Mouse (Mus musculus): ENCODE data around the gene Zmynd12. TPM values are rescaled to one million over a fixed set of nuclear protein-coding genes. Genes with fewer than 3 reads are reported as not detected.
A peak's percentile ranks its signal among the peaks of the same experiment; 100 is the strongest.

Gene Zmynd12
- polyA plus RNA-seq, 1 experiment from 2014 or later = 0.27 TPM

- Histone ChIP-seq H3K9me3 (no peaks in the 10 kb centered on the region), H3K27ac (replicated peaks) (peak overlapping the region; percentile 61), H3K36me3 (no peaks in the 10 kb centered on the region), H3K4me2 (replicated peaks) (no peak overlapping the region), H3K27me3 (no peaks in the 10 kb centered on the region), H3K4me1 (peaks cover 7% of the 10 kb centered on the region), H3K4me3 (no peak overlapping the region), H3K9ac (replicated peaks) (no peak overlapping the region)
- WGBS = 65% methylated on average over 5 of the region's 5 CpGs
- peak; percentile 42; the same call in 1 of the 2 replicates for ATAC-seq (replicated peaks)
Measured at GRCm38 (mm10) chr4:119453128-119453527, 30.5 kb downstream of the Zmynd12 start.

GRCm38 (mm10) chr4:119453533-119453932 lies 30.9 kb downstream of the Zmynd12 start:
- ATAC-seq (replicated peaks) = peak; percentile 70

GRCm38 (mm10) chr4:119460296-119460695 lies 37.7 kb downstream of the Zmynd12 start:
- peak; percentile 14; the same call in 1 of the 2 replicates for ATAC-seq (replicated peaks)
- H3K27ac ChIP-seq (replicated peaks) = peak overlapping the region; percentile 96
- peaks cover 44% of the 10 kb centered on the region for H3K4me1 ChIP-seq
- no peak overlapping the region for H3K9ac ChIP-seq (replicated peaks)
- peak overlapping the region; percentile 12 for H3K4me3 ChIP-seq
- H3K4me2 ChIP-seq (replicated peaks) = peak overlapping the region; percentile 33
- H3K9me3 ChIP-seq = no peaks in the 10 kb centered on the region
- no peaks in the 10 kb centered on the region for H3K27me3 ChIP-seq
- no peaks in the 10 kb centered on the region for H3K36me3 ChIP-seq
- 43% methylated on average over 5 of the region's 5 CpGs for WGBS

More at GRCm38 (mm10) chr4:119453533-119453932, 30.9 kb downstream of the Zmynd12 start:
- H3K27me3 ChIP-seq = no peaks in the 10 kb centered on the region
- H3K27ac ChIP-seq (replicated peaks) = peak overlapping the region; percentile 61
- no peak overlapping the region for H3K4me3 ChIP-seq
- H3K36me3 ChIP-seq = no peaks in the 10 kb centered on the region
- peaks cover 7% of the 10 kb centered on the region for H3K4me1 ChIP-seq
- no peaks in the 10 kb centered on the region for H3K9me3 ChIP-seq
- no peak overlapping the region for H3K9ac ChIP-seq (replicated peaks)
- no peak overlapping the region for H3K4me2 ChIP-seq (replicated peaks)
- 12% methylated on average over 6 of the region's 6 CpGs for WGBS

GRCm38 (mm10) chr4:119460728-119461141 lies 38.1 kb downstream of the Zmynd12 start:
- ATAC-seq (replicated peaks) = peak; percentile 91
- H3K27me3 ChIP-seq = no peaks in the 10 kb centered on the region
- H3K27ac ChIP-seq (replicated peaks) = peak overlapping the region; percentile 96
- H3K4me2 ChIP-seq (replicated peaks) = peak overlapping the region; percentile 33
- peak overlapping the region; percentile 12 for H3K4me3 ChIP-seq
- WGBS = 6% methylated on average over 8 of the region's 8 CpGs
- H3K9ac ChIP-seq (replicated peaks) = 0 out of 2 replicates have a peak overlapping the region, but pooled peaks have one; percentile 11
- H3K9me3 ChIP-seq = no peaks in the 10 kb centered on the region
- no peaks in the 10 kb centered on the region for H3K36me3 ChIP-seq
- H3K4me1 ChIP-seq = peaks cover 44% of the 10 kb centered on the region

GRCm38 (mm10) chr4:119462457-119462856 lies 39.8 kb downstream of the Zmynd12 start:
- no peak for ATAC-seq (replicated peaks)
- H3K4me1 ChIP-seq = peaks cover 44% of the 10 kb centered on the region
- no peak overlapping the region for H3K4me3 ChIP-seq
- H3K9ac ChIP-seq (replicated peaks) = no peak overlapping the region
- H3K27me3 ChIP-seq = no peaks in the 10 kb centered on the region
- H3K27ac ChIP-seq (replicated peaks) = peak overlapping the region; percentile 96
- 83% methylated on average over 3 of the region's 3 CpGs for WGBS
- no peaks in the 10 kb centered on the region for H3K9me3 ChIP-seq
- 0 out of 2 replicates have a peak overlapping the region, but pooled peaks have one; percentile 2 for H3K4me2 ChIP-seq (replicated peaks)
- no peaks in the 10 kb centered on the region for H3K36me3 ChIP-seq

GRCm38 (mm10) chr4:119462858-119463755 lies 40.5 kb downstream of the Zmynd12 start:
- no peaks in the 10 kb centered on the region for H3K9me3 ChIP-seq
- H3K4me2 ChIP-seq (replicated peaks) = 0 out of 2 replicates have a peak overlapping the region, but pooled peaks have one; percentile 2
- peak; percentile 62 for ATAC-seq (replicated peaks)
- no peak overlapping the region for H3K9ac ChIP-seq (replicated peaks)
- 23% methylated on average over 11 of the region's 11 CpGs for WGBS
- no peaks in the 10 kb centered on the region for H3K27me3 ChIP-seq
- H3K4me1 ChIP-seq = peaks cover 47% of the 10 kb centered on the region
- H3K4me3 ChIP-seq = no peak overlapping the region
- peak overlapping the region; percentile 96 for H3K27ac ChIP-seq (replicated peaks)
- H3K36me3 ChIP-seq = no peaks in the 10 kb centered on the region

GRCm38 (mm10) chr4:119463756-119464419 lies 41.3 kb downstream of the Zmynd12 start:
- Histone ChIP-seq H3K27ac (replicated peaks) (peak overlapping the region; percentile 96), H3K4me1 (peaks cover 50% of the 10 kb centered on the region), H3K4me2 (replicated peaks) (no peak overlapping the region), H3K27me3 (no peaks in the 10 kb centered on the region), H3K4me3 (no peak overlapping the region), H3K9ac (replicated peaks) (no peak overlapping the region), H3K9me3 (no peaks in the 10 kb centered on the region), H3K36me3 (no peaks in the 10 kb centered on the region)
- 63% methylated on average over 13 of the region's 13 CpGs for WGBS
- ATAC-seq (replicated peaks) = no peak

GRCm38 (mm10) chr4:119465841-119466240 lies 43.2 kb downstream of the Zmynd12 start:
- no peak overlapping the region for H3K27ac ChIP-seq (replicated peaks)

GRCm38 (mm10) chr4:119467720-119468380 lies 45.2 kb downstream of the Zmynd12 start:
- H3K4me3 ChIP-seq = no peak overlapping the region
- WGBS = 77% methylated on average over 16 of the region's 16 CpGs
- H3K27ac ChIP-seq (replicated peaks) = peak overlapping the region; percentile 63

More at GRCm38 (mm10) chr4:119465841-119466240, 43.2 kb downstream of the Zmynd12 start:
- no peak overlapping the region for H3K4me3 ChIP-seq
- no peak overlapping the region for H3K4me2 ChIP-seq (replicated peaks)
- H3K27me3 ChIP-seq = no peaks in the 10 kb centered on the region
- H3K9ac ChIP-seq (replicated peaks) = no peak overlapping the region
- H3K4me1 ChIP-seq = peaks cover 39% of the 10 kb centered on the region
- no peak for ATAC-seq (replicated peaks)
- 91% methylated on average over 5 of the region's 5 CpGs for WGBS
- no peaks in the 10 kb centered on the region for H3K36me3 ChIP-seq
- H3K9me3 ChIP-seq = no peaks in the 10 kb centered on the region

GRCm38 (mm10) chr4:119472545-119472944 lies 49.9 kb downstream of the Zmynd12 start:
- no peak overlapping the region for H3K27ac ChIP-seq (replicated peaks)
- WGBS = 87% methylated on average over 9 of the region's 9 CpGs
- 0 out of 2 replicates have a peak, but pooled peaks cover 5% of the 10 kb centered on the region for H3K4me1 ChIP-seq
- H3K27me3 ChIP-seq = no peaks in the 10 kb centered on the region
- H3K9me3 ChIP-seq = no peaks in the 10 kb centered on the region
- no peaks in the 10 kb centered on the region for H3K36me3 ChIP-seq
- H3K4me3 ChIP-seq = no peak overlapping the region
- no peak for ATAC-seq (replicated peaks)
- no peak overlapping the region for H3K4me2 ChIP-seq (replicated peaks)
- no peak overlapping the region for H3K9ac ChIP-seq (replicated peaks)

More at GRCm38 (mm10) chr4:119467720-119468380, 45.2 kb downstream of the Zmynd12 start:
- 0 out of 2 replicates have a peak, but pooled peaks have one; percentile 27 for ATAC-seq (replicated peaks)
- Histone ChIP-seq H3K27me3 (no peaks in the 10 kb centered on the region), H3K4me1 (peaks cover 19% of the 10 kb centered on the region), H3K36me3 (no peaks in the 10 kb centered on the region), H3K4me2 (replicated peaks) (no peak overlapping the region), H3K9me3 (no peaks in the 10 kb centered on the region), H3K9ac (replicated peaks) (no peak overlapping the region)

- no peak overlapping the region for H3K4me2 ChIP-seq (replicated peaks)
- WGBS = 60% methylated on average over 5 of the region's 5 CpGs
- no peak for ATAC-seq (replicated peaks)
- H3K4me1 ChIP-seq = 0 out of 2 replicates have a peak, but pooled peaks cover 3% of the 10 kb centered on the region
- no peak overlapping the region for H3K27ac ChIP-seq (replicated peaks)
- no peaks in the 10 kb centered on the region for H3K36me3 ChIP-seq
- H3K9me3 ChIP-seq = no peaks in the 10 kb centered on the region
- H3K27me3 ChIP-seq = no peaks in the 10 kb centered on the region
- no peak overlapping the region for H3K9ac ChIP-seq (replicated peaks)
- no peak overlapping the region for H3K4me3 ChIP-seq
Measured at GRCm38 (mm10) chr4:119473150-119473549, 50.5 kb downstream of the Zmynd12 start.

Data from forebrain, embryonic 15.5 days (tissue).